Mouse (Mus musculus): ENCODE measurements around the gene Gys1.

Gys1 gene

GRCm38 (mm10) chr7:45414740-45415224 lies 19.9 kb upstream of the Gys1 start:
- DNase-seq, result no peak

- DNase-seq, result no peak
These were observed 19.0 kb upstream of the Gys1 start for GRCm38 (mm10) chr7:45415636-45416035.

- DNase-seq, result no peak
These were observed 16.6 kb upstream of the Gys1 start for GRCm38 (mm10) chr7:45417962-45418492.

GRCm38 (mm10) chr7:45419859-45420614 lies 14.6 kb upstream of the Gys1 start:
- DNase-seq, result no peak

GRCm38 (mm10) chr7:45420615-45420919 lies 14.1 kb upstream of the Gys1 start, which contains the start of gene Lhb:
TSS of gene Lhb (plus strand) at chr7:45420820.
- DNase-seq, result no peak

- DNase-seq, result no peak
These were observed 13.4 kb upstream of the Gys1 start for GRCm38 (mm10) chr7:45421194-45421593.

- no peak for DNase-seq
These were observed 8.1 kb upstream of the Gys1 start for GRCm38 (mm10) chr7:45426556-45426955.

- no peak for DNase-seq
These were observed 825 bp upstream of the Gys1 start for GRCm38 (mm10) chr7:45433835-45434202.

GRCm38 (mm10) chr7:45435038-45435437 lies 394 bp downstream of the Gys1 start:
- no peak for DNase-seq

GRCm38 (mm10) chr7:45436444-45436843 lies 1.8 kb downstream of the Gys1 start:
- no peak for DNase-seq

GRCm38 (mm10) chr7:45437046-45437445 lies 2.4 kb downstream of the Gys1 start:
- DNase-seq, result no peak

- no peak for DNase-seq
These were observed 3.1 kb downstream of the Gys1 start, which contains the start of gene Ruvbl2 for GRCm38 (mm10) chr7:45437521-45438276. TSS of gene Ruvbl2 (minus strand) at chr7:45438096.

- no peak for DNase-seq
These were observed 9.1 kb downstream of the Gys1 start for GRCm38 (mm10) chr7:45443526-45444420.

GRCm38 (mm10) chr7:45446589-45446988 lies 11.9 kb downstream of the Gys1 start:
- DNase-seq, result no peak

GRCm38 (mm10) chr7:45447325-45447990 lies 12.8 kb downstream of the Gys1 start:
- DNase-seq, result no peak

- no peak for DNase-seq
These were observed 15.3 kb downstream of the Gys1 start for GRCm38 (mm10) chr7:45449974-45450373.

- DNase-seq, result peak; percentile 88
These were observed 16.8 kb downstream of the Gys1 start for GRCm38 (mm10) chr7:45451344-45451982.

GRCm38 (mm10) chr7:45454971-45455370 lies 20.3 kb downstream of the Gys1 start:
- no peak for DNase-seq

GRCm38 (mm10) chr7:45455932-45456696 lies 21.5 kb downstream of the Gys1 start:
- DNase-seq, result no peak

- no peak for DNase-seq
These were observed 22.1 kb downstream of the Gys1 start for GRCm38 (mm10) chr7:45456721-45457203.

Measured in right cerebral cortex, postnatal 4 days (tissue).